Mouse (Mus musculus): ENCODE results near the gene Dio1.

Dio1 gene

DNA sequence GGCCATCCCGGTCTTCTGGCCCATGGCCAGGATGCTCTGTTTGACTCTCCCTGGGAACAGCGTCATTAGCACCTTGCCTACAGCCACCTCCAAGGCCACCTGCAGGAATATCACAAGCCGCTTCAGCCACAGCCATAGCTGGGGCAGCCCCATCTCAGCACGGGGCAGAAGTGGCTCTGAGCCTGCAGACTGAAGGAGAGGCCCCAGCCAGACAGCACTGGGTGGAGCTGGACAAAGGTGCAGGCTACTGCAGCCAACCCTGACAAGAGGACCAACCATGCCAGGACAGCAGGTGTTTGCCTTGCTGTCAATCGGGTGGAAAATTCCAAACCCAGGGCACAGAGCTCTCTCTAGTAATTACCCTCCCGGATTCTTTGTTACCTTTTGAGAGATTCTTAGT, at the start of gene Dio1:
Dio1 (minus strand) TSS at position 204 of the 400 bp plus-strand sequence.
- no peak for DNase-seq

DNA sequence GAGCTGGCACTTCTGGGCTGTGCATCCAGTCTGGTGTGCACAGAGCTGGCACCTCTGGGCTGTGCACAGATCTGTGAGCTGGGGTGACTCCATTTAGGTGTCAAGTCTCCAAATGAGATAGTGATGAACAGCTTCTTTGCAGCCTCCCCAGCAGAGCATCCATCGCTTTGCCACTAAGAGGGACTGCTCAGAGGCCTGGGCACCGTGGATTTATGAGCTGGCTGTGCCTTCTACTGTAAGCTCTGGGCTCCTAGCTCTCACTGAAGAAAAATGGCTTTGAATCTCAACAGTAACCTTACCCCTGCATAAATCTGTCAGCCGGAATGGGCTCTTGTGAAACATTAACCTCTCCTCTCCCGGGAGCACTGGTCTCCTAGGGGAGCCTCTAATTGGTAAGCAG, 47.6 kb upstream of the Dio1 start:
- DNase-seq = no peak

DNA sequence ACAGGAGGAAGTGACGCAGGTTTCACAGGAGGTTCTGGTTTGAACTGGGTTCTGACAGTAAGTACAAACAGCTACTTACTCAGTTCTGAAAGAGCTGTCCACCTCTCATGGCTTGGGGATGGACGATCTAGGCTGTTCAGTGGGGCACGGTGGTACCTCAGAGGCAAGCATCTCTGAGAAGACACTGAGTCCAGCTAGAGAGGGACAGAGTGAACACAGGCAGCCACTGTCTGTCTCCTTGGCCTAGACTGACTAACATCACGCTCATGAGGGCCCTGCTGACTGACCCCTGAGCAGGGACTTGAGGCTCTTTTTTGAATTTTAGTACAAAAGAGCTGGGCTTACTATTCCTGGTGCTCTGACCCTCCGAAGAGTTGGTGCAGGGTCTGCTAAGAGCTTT, 47.2 kb upstream of the Dio1 start:
- no peak for DNase-seq

DNA sequence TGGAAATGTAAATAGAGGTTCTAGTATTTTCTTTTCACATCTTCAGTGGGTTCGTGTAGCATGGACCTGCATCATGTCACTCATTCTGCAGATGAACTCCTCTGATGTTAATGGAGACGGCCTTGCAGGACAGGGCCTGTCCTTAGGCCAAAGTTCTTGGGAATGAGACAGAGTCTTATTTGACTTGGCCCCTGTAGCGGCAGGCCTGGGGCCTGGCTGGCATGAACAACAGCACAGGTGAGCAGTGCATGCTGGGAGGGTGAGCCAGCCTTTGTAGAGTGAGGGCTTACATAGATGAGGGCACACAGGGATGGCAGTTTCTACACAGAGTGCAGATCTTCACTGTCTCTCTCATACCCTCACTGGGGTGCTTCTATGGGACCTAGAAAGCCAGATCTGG, 46.6 kb upstream of the Dio1 start:
- DNase-seq = no peak

DNA sequence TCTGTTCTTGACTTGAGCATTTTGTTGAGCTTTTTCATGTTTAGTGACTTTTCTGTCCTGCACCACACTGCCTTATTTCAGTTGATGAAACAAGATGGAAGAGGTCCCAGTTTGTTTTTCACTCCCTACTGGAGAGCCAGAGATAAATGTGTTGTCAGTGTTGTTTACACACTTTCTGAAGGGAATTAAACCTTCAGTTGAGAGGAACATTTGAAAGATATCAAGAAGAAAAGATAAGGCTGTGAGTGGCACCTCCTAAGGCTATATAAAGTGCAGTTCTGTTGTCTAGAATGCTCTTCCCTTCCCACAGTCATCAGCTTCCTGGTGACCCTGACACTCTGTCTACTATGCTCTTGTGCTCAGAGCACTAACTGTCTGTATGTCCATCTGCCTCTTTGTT, 44.4 kb upstream of the Dio1 start:
- DNase-seq = no peak

DNA sequence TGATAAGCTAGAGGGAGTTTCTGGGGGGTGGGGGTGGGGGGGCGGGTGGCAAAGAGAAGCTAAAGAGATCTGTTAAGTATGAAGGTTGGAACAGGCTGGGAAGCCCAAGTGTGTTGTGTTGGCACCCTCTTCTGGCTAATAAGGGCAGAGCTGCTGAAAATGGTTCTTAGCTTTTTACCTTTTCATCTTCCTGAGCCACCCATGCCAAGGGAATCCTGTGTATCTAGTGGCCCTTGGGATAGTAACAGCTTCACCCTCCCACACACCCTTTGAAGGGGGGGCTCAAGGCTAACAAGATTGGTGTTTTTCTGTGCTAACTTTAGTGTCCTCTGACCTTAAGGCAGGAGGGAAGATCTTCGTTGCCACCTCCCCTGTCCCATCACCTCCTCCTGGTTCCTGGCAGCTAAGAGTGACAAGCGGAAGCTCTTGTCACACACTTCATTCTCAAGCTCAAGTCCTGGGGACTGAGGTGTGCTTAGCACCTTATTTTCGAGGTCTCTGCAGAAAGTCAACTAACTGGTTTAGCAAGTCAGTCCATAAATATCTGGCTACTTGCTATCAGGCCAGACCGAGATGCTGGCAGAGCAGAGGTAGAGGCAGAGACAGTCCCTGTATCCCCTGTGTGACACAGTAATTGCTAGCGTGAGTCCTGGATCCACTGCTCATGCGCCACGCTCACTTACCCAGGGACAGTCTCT, 42.5 kb upstream of the Dio1 start:
- no peak for DNase-seq

DNA sequence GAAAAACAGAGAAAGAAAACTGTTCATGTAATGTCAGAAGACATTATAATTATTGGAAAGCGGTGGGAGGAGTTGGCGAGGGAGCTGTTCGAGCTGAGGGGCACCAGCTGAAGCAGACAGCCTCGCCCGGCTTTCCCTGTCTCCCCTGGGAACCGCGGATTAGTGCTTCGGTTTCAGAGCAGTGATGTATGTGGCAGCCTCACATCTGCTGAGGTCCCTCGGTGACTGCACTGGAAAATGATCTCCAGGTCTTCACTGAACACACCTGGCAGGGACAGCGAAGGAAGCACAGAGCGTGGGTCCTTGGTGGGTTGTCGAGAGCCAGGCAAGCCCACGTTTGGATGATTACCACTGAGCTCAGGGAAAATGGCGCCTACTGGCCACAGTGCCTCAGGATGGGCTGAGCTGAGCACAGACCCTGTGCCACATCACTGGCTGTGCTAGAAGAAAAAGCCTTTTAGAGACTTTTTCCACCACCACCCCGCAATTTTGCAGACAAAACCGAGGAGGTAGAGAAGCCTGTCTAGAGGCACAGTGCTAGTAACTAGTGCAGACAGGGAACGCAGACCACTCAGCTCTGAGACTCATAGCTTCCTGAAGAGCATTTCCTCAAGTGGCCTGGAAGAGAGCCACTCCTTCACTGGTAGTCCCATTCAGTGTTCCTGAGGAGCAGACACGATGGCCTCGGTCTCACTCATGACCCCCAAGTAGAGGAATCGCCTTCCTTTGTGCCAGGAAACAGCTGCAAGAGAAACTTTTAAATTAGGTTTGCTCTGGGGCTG, 41.8 kb upstream of the Dio1 start:
- DNase-seq = no peak

DNA sequence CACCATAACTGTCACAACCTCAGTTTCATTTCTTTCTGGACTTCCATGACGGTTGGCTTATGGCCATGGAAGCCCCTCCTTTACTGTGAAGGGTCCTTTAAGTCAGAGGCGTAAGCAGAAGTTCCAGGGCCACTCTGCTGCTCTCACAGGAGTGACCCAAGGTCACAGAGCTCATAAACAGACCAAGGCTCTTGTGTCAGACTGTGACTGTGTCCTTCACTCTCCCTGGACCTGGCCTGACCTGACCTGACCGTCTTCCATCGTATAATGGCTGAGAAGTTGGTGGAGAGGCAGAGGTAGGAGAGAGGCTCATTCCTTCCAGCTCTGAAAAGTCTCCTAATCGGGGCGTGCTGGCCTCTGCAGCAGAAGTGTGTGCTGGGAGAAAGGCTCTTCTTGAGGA, 40.3 kb upstream of the Dio1 start:
- no peak for DNase-seq

DNA sequence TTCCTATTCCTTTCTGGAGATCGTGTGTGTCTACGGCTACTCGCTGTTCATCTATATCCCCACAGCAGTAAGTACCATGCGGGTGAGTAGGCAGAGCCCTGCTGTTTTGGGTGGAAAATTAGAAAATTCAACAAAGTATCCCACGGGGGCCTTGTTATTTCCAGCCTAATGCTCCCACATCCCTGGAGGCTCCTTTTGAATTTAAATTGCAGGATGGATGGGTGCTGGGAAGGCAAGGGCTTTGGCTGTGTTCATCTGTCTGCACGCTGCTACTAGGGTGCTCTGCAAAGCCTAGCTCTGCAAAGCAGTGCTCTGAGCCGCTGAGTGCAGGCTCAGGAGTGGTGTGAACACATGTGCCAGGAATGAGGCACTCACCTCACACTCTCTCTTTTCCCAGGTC, 37.6 kb upstream of the Dio1 start:
- no peak for DNase-seq

DNA sequence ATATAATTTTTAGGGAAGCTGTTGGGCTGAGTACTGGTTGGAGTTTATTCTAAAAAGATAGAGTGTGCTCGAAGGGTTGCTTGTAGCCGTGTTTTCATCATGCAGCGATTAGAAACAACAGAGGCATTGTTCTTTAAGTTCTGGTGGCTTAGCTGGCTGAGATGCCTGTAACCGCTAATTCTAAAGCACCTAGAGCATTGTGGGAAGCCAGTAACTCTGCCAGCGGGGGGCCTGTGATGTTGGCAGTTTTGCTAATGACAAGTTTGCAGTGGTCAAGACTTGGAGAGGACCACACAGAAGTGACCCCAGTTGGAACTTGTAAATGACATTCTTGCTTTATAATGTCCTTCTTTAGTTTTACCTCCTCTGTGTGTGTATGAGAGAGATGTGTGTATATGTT, 34.4 kb upstream of the Dio1 start:
- no peak for DNase-seq

DNA sequence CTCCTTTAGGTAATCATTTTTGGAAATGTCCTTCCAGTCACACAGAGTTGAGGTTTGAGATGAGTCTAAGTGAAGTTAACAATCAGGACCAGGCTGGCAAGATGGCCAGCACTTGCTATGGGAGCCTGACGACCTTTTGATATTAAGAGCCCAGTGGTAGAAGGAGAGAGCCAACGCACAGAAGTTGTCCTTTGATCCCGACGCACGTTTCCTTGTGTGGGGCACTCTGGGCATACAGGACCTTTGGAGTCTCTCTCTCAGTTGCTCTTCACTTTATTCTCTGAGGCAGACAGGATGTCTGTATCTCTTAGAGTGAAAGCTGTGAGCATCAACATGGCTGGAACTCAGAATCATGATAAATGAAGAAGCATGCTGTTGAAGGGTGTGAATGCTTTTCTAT, 30.5 kb upstream of the Dio1 start:
- no peak for DNase-seq

DNA sequence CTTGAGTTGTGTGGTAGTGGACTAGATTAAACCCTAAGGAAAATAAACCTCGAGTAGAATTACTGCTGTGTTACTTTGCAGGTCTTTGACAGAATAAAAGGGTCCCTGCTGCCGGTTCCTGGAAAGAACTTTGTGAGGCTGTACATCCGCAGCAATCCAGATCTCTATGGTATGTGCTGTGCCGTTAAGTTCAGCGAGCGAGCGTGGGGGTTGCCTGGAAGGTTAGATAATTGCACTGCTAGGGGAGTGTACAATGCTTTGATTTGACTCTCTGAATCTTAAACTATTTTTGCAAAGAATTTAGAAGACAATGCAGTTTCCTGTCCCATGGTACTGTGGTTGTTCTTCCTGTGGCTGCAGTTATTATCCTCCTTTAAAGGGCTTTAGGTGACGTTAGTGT, 29.4 kb upstream of the Dio1 start:
- no peak for DNase-seq

DNA sequence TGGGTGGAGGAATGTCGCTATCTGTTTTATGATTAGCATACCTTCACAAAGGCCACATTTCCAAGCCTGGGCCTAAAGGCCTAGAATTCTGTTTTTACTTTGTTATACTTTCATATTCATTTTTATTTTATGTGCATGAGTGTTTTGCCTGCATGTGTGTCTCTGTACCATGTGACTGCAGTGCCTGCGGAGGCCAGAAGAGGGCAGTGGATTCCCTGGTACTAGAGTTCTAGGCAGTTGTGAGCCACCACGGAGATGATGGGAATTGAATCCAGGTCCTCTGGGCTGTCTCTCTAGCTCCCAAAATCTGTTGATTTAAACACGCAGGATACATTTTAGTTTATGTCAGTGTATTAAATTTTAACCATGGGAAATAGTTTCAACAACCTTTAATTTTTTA, 26.5 kb upstream of the Dio1 start:
- no peak for DNase-seq

DNA sequence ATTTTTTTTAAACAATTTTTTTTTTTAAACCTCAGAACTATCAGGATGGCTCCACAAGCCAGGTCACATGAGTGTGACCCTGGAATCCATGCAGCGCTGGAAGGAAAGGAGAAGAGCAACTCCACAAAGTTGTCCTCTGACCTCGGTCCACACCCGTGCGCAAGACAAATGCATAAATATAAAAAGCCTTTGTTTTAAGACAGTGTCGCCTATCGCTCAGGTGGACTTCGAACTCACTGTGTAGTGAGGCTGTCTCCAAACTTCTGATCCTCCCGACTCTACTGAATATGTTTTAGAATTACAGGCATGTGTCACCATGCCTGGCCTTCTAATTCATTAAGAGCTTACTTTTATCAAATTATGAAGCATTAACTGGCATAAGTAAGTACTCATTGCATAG, 21.6 kb upstream of the Dio1 start:
- DNase-seq = no peak

DNA sequence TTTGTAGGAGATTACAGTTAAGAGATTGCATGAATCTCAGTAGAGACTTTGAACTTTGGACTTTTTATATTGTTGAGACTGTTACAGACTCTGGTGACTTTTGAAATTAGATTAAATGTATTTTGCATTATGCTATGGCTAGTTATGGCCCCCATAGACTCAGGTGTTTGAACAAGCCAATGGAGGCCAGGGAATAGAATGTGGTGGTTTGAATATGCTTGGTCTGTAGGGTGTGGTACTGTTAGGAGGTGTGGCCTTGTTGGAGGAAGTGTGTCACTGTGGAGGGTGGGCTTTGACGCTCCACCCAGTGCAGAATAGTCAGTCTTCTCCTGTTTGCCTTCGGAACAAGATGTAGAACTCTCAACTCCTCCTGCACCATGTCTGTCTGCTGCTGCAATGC, 16.1 kb upstream of the Dio1 start:
- DNase-seq = no peak

DNA sequence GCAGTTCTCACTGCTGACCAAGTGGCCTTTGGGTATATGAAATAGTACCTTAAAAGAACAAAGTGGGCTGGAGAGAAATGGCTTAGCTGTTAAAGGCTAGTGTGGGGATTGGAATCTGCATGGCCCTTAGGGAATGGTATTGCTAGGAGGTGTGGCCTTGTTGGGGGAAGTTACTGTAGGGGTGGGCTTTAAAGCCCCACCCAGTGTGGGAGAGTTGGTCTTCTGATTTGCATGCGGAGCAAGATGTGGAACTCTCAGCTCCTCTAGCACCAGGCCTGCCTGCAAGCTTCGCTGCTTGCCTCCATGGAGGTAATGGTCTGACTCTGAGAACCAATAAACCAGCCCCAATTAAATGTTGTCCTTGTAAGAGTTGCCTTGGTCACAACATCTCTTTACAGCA, 14.1 kb upstream of the Dio1 start:
- no peak for DNase-seq

DNA sequence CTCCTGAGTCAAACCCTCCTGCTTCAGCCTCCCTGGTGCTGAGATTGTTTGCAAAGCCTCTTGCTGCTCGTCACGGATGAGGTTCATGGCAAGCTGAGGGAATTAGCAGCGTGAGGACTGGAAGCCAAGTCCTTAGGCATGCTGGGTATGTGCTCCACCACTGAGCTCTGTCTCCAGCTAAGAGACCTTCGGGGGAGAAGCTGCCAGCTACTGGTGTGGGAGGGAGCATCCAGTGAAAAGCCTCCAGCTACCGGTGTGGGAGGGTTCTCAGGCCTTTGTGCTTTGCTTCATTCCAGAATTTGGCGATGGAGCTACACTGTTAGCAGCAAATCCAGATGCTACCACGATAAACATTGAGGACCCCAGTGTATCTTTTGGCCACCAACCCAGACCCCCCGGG, 11.7 kb upstream of the Dio1 start:
- DNase-seq = no peak

DNA sequence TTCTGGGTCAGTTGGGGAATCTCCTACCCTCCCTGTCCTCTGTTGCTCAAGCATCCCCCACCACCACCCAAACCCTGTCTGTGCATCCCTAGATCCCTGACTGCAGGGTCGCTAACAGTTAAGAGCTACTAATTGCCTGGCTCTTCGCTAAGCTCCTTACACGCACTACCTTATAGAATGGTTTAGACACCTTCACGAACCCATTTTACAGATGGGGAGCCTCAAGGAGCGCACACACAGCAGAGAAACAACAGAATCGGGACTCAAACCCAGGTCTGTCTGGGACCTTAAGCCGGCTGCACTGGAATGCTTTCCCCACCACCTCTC, 7.5 kb upstream of the Dio1 start:
- no peak for DNase-seq

DNA sequence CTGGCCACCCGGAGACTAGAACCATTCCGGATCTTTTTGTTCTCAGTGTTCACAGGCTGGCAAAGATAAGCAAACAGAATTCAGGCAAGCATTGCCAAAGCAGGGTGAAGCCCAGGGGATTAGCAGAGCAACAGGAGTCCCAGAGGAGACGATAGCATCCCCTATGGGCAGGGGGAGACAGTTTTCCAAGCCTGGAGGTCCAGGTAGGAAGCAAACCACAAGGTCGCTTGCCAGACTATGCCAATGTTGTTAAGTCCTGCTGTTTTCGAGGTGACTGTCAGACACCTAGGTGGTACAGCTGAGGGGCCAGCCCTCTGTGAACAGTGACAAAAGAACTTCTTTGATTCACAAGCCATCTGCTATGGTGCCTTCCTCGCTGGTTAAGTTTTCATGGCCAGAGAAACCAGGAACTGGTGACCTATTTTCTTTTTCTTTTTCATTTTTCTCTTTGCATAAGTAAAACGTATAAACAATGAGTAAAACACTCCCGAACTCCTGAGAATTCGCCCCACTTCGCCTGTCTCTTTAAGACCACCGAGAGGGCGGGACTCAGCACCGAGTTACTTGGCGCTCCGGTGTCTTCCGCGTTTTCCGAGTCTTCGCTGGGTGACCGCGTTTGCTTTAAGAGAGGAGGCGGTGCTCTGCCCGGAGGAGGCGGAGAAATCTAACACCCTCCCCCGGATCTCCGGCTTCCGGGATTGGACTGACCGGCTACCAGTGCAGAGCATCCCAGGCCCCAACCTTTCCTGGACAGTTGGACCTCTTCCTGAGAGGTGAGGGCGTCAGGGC, 6.9 kb upstream of the Dio1 start, which contains the start of gene Yipf1:
Yipf1 (plus strand) TSS at position 674 of the 789 bp plus-strand sequence.
- peak; percentile 100 for DNase-seq

DNA sequence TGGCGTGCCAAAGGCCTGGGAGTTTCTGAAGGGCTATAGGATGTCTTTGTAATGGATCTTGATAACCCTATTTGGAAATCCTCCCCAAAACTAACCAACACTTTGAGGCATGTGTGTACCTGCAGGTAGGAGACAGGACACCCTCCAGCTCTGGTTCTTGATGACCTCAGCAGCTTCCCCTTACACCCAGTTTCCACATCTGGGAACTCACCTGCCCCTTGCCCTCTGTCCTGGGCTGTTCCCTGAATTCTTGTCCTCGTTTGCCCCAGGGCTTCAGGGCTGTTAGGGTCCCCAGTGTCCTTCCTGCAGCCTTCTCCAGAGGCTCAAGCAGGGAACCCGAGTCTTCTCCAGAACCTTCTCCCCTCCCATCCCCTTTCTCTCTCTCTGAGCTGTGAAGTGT, 3.4 kb downstream of the Dio1 start:
- DNase-seq = no peak

DNA sequence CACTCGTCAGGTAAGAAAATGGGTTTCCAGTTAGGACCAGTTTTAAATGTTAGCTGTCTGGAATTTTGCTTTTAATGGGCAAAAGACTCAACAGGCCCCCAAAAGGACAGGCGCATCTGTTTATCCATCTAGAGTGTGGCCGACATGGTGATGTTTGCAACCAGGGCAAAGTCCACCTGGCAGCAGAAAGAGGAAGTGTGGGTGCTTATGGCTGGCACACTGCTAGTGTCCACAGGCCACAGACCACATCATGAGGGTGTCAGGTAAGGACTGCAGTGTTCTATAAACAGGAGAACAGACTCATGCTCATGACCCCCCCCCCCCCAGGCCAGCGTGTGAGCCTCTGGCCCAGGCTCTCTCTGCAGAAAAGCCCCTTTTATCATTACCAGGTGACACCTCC, 4.1 kb downstream of the Dio1 start:
- no peak for DNase-seq

DNA sequence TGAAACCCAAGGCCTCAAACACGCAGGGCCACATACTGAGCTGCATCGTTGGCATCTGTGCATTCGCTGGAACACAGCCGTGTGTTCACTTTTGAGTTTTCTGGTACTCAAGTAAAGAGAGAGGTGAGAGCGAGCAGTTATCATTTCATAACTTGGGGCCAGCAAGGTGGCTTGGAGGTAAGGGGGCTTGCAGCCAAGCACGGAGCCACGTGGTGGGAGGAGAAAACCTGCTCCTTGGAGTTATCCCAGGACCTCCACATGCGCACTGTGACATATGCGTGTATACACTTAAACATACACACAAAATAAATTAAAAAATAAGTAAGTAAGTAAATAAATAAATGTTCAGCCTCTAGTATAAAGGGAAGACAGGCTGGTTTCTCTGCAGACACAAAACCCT, 4.7 kb downstream of the Dio1 start:
- DNase-seq = no peak

DNA sequence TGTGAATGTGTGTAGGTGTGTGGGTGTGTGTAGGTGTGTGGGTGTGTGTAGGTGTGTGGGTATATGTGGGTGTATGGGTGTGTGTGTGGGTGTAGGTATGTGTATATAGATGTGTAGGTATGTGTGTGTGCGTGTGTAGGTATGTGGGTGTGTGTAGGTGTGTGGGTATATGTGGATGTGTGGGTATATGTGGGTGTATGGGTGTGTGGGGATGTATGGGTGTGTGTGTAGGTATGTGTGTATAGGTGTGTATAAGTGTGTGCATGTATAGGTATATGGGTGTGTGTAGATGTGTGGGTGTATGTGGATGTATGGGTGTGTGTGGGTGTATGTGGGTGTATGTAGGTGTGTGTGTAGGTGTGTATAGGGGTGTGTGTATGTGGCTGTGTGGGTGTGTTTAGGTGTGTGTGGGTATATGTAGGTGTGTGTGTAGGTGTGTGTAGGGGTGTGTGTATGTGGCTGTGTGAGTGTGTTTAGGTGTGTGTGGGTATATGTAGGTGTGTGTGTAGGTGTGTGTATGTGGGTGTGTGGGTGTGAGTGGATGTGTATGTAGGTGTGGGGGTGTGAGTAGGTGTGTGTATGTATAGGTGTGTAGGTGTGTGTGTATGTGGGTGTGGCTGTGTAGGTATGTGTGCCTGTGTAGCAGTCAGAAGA, 5.9 kb downstream of the Dio1 start:
- DNase-seq = no peak

DNA sequence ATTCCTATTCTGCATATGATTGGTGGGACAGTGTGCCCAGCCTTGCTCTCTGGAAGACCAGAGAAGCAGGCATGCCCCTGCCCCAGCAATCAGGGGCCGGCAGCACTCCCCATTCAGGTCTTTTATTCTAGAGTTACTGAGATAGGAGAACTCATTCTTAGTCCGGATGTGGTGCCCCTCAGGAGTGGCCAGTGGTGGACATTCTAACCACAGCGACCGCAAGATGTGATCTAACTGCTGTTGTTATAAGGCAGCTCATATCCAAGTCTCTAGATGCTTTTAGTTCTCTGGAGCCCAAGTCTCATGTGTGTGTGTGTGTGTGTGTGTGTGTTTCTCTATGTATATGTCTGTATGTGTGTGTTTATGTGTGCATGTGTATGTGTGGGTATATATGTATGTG, 6.6 kb downstream of the Dio1 start:
- no peak for DNase-seq

Data from heart, adult 11 months (tissue).